Mouse (Mus musculus): ENCODE data around the gene Kank4. TPM values are rescaled to one million over a fixed set of nuclear protein-coding genes. Genes with fewer than 3 reads are reported as not detected.
"Not testable (repeated sequence)": the region's sequence is repeated elsewhere in the genome, so short reads cannot be mapped to it uniquely, and the experiment has no call there.

The Kank4 gene
- polyA plus RNA-seq, 1 experiment from 2014 or later, result 0.95 TPM

DNA sequence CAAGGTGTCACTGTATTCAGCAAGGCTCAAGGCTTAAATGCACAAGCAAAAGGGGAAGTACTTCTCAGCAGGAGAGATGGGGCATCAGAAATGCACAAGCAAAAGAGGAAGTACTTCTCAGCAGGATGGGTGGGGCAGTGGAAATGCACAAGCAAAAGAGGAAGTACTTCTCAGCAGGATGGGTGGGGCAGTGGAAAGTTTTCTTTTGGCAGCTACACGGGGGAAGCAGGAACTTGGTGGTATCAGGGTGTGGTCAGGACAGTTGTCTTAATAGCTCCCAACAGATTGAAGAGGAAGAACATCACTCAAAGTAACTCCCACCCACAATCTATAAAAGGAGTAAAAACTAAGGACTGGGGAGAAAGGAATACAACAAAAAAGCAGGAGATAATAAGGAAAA lies 33.1 kb upstream of the Kank4 start:
- ATAC-seq (ENCODE audit: low FRiP score); DNase-seq (ENCODE audit: low spot score); H3K4me1 ChIP-seq (replicated peaks; ENCODE audit: control insufficient read depth, insufficient read depth, low read length); H3K4me2 ChIP-seq (replicated peaks); H3K27ac ChIP-seq; H3K36me3 ChIP-seq (replicated peaks; ENCODE audit: control insufficient read depth, insufficient read depth); H3K27me3 ChIP-seq (ENCODE audit: control insufficient read depth, insufficient read depth, low read length); H3K9ac ChIP-seq; H3K4me3 ChIP-seq (replicated peaks; ENCODE audit: low read length); H3K9me3 ChIP-seq (ENCODE audit: control insufficient read depth, low read length): not testable (repeated sequence)
- 77% methylated on average over 1 of the region's 1 CpGs for WGBS

DNA sequence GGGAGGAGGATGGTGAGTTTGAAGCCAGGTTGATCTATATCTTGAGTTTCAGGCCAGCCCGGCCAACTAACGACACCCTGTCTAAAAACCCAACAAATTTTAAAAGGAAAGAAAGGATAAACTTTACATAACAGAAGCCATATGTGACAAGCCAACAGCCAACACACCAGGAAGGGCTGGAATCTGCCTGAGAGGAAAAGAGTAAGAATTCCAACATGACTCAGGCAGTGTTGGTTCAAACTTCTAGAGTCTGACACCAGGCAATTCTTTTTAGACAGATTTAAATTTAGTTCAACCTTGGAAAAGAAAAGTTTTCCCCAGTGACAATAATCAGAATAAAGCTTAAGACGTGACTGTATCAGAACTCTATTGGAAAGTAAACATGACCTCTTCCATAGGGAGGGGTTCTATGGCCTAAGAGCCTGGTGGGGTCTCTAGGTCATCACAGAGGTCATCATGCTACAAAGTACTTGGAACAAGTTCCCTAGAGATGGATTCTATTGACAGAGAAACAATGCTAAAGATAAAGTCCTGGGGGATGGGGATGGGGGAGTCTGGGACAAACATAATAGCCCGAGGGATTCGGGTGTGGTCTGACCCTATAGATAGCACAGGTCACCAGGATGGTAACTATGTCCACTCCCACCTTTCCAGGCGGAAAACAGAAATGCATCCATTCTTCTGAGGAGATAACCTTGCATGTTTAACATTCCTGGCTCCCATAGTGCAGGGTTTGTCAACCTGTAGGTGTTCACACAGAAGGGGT lies 30.0 kb upstream of the Kank4 start:
- ATAC-seq (ENCODE audit: low FRiP score) (no peak), DNase-seq (ENCODE audit: low spot score) (no peak)
- 79% methylated on average over 6 of the region's 6 CpGs for WGBS
- no peak overlapping the region for H3K9ac ChIP-seq
- no peaks in the 10 kb centered on the region for H3K4me1 ChIP-seq (replicated peaks; ENCODE audit: control insufficient read depth, insufficient read depth, low read length)
- no peak overlapping the region for H3K4me2 ChIP-seq (replicated peaks)
- H3K36me3 ChIP-seq (replicated peaks; ENCODE audit: control insufficient read depth, insufficient read depth), result no peaks in the 10 kb centered on the region
- no peaks in the 10 kb centered on the region for H3K9me3 ChIP-seq (ENCODE audit: control insufficient read depth, low read length)
- no peaks in the 10 kb centered on the region for H3K27me3 ChIP-seq (ENCODE audit: control insufficient read depth, insufficient read depth, low read length)
- no peak overlapping the region for H3K27ac ChIP-seq
- H3K4me3 ChIP-seq (replicated peaks; ENCODE audit: low read length), result no peak overlapping the region

DNA sequence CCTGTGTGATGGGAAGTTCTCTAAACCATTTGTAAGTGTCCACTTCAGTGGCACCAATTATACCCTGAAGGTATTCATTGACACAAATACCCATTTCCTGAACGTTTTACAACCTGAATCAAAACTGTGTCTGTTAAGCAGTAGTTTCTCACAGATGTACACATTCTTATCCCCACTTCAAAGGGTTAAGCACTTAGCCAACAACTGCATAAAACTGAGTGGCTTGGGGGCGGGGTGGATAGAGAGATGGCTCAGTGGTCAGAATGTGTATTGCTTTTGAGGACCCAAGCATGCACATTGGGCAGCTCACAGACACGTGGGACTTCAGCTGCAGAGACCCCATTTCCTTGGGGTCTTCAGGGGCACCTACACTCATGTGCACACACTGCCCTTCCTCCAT lies 29.1 kb upstream of the Kank4 start:
- ATAC-seq (ENCODE audit: low FRiP score), result no peak
- no peaks in the 10 kb centered on the region for H3K36me3 ChIP-seq (replicated peaks; ENCODE audit: control insufficient read depth, insufficient read depth)
- WGBS, result 52% methylated on average over 3 of the region's 3 CpGs
- no peak overlapping the region for H3K9ac ChIP-seq
- no peaks in the 10 kb centered on the region for H3K4me1 ChIP-seq (replicated peaks; ENCODE audit: control insufficient read depth, insufficient read depth, low read length)
- H3K9me3 ChIP-seq (ENCODE audit: control insufficient read depth, low read length), result no peaks in the 10 kb centered on the region
- no peak overlapping the region for H3K4me2 ChIP-seq (replicated peaks)
- H3K27me3 ChIP-seq (ENCODE audit: control insufficient read depth, insufficient read depth, low read length), result no peaks in the 10 kb centered on the region
- no peak for DNase-seq (ENCODE audit: low spot score)
- H3K4me3 ChIP-seq (replicated peaks; ENCODE audit: low read length), result no peak overlapping the region
- no peak overlapping the region for H3K27ac ChIP-seq

DNA sequence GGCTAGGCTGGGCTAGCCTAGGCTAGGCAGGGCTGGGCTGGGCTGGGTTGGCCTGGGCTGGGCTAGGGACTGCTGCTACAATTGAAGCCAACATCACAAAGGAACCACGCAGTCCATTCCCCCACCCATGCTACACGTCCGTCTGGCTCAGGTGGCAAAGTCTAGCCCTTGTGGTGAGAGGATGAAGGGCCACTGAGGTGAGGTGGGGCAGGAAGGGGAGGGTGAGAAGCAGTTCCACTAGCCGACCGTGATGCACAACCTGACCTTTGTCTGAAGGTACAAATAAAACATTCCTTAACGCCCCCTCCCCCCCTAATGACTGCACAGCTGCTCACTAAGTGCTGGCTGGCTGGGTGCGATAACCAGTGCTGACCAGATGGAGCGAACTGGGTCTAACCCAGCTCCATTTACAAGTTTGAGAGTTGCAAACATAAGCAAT lies 28.4 kb upstream of the Kank4 start:
- no peaks in the 10 kb centered on the region for H3K27me3 ChIP-seq (ENCODE audit: control insufficient read depth, insufficient read depth, low read length)
- no peaks in the 10 kb centered on the region for H3K4me1 ChIP-seq (replicated peaks; ENCODE audit: control insufficient read depth, insufficient read depth, low read length)
- H3K9me3 ChIP-seq (ENCODE audit: control insufficient read depth, low read length), result no peaks in the 10 kb centered on the region
- no peak overlapping the region for H3K4me2 ChIP-seq (replicated peaks)
- H3K4me3 ChIP-seq (replicated peaks; ENCODE audit: low read length), result no peak overlapping the region
- WGBS, result 79% methylated on average over 8 of the region's 8 CpGs
- no peaks in the 10 kb centered on the region for H3K36me3 ChIP-seq (replicated peaks; ENCODE audit: control insufficient read depth, insufficient read depth)
- ATAC-seq (ENCODE audit: low FRiP score), result no peak
- no peak overlapping the region for H3K9ac ChIP-seq
- no peak for DNase-seq (ENCODE audit: low spot score)
- no peak overlapping the region for H3K27ac ChIP-seq

DNA sequence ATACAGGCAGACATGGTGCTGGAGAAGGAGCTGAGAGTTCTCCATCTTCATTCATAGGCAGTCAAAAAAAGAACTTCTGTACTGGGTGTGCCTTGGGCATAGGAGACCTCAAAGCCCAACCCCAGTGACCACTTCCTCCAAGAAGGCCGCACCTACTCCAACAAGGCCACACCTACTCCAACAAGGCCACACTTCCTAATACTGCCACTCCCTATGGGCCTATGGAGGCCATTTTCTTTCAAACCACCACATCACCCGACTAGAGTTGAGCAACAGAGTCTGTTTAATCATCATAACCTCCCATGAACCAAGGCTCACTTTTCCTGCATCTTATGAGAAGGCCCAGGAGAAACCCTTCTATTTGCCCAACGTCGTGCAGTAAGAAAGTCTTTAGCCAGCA lies 27.9 kb upstream of the Kank4 start:
- H3K4me2 ChIP-seq (replicated peaks), result no peak overlapping the region
- no peak overlapping the region for H3K9ac ChIP-seq
- H3K36me3 ChIP-seq (replicated peaks; ENCODE audit: control insufficient read depth, insufficient read depth), result no peaks in the 10 kb centered on the region
- H3K4me1 ChIP-seq (replicated peaks; ENCODE audit: control insufficient read depth, insufficient read depth, low read length), result no peaks in the 10 kb centered on the region
- WGBS, result 95% methylated on average over 4 of the region's 4 CpGs
- no peaks in the 10 kb centered on the region for H3K27me3 ChIP-seq (ENCODE audit: control insufficient read depth, insufficient read depth, low read length)
- H3K9me3 ChIP-seq (ENCODE audit: control insufficient read depth, low read length), result no peaks in the 10 kb centered on the region
- no peak overlapping the region for H3K27ac ChIP-seq
- DNase-seq (ENCODE audit: low spot score), result no peak
- no peak overlapping the region for H3K4me3 ChIP-seq (replicated peaks; ENCODE audit: low read length)
- ATAC-seq (ENCODE audit: low FRiP score), result no peak

DNA sequence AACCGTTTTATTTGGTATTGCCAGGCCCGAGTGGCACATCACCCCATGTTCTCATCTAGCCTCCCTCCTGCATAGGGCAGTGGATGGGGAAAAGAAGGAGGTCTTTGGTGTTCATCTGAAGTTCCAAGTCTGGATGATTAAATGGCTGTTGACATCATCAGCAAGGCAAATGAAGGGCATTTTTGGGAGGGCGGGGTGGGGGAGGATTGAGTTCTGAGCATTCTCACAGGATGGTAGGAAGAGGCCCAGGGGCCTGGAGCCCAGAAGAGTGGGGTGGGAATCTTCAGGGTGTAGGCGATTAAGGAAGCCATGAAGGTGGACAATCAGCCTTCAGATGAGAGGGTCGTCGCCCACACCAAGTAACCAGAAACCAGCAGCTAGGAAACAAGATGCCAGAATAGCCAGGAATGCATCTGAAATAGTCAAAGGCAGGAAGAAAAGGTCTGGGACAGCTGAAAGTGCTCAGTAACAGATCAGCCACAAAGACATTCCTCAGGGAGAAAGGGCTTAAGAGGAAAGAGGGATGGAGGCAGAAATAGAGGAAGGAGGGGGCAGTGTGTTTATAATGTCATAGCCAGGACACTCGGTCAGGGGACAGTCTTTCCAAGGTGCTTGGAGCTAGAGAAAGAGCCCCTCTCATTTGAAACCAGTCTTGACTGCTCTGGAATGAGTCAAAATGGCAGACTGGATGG lies 26.7 kb upstream of the Kank4 start:
- ATAC-seq (ENCODE audit: low FRiP score) (no peak), DNase-seq (ENCODE audit: low spot score) (no peak)
- Histone ChIP-seq H3K36me3 (replicated peaks; ENCODE audit: control insufficient read depth, insufficient read depth) (no peaks in the 10 kb centered on the region), H3K4me2 (replicated peaks) (no peak overlapping the region), H3K27me3 (ENCODE audit: control insufficient read depth, insufficient read depth, low read length) (no peaks in the 10 kb centered on the region), H3K4me1 (replicated peaks; ENCODE audit: control insufficient read depth, insufficient read depth, low read length) (no peaks in the 10 kb centered on the region), H3K9ac (no peak overlapping the region), H3K9me3 (ENCODE audit: control insufficient read depth, low read length) (no peaks in the 10 kb centered on the region), H3K27ac (no peak overlapping the region), H3K4me3 (replicated peaks; ENCODE audit: low read length) (no peak overlapping the region)
- 82% methylated on average over 7 of the region's 7 CpGs for WGBS

DNA sequence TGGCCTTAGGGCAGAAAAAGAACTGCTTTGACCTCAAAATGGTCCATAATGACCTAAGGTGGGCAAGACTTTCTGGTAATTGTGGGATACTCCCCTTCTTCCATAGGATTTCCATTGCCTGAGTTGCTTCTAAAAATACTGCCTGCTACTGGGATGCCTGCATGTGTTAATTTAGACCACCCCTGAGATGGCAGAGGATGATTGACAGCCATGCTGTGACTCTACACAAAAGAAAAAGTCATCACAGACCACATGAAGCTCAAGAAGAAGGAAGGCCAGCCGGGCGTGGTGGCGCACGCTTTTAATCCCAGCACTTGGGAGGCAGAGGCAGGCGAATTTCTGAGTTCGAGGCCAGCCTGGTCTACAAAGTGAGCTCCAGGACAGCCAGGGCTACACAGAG lies 23.9 kb upstream of the Kank4 start:
- 66% methylated on average over 6 of the region's 6 CpGs for WGBS
- not testable (repeated sequence) for H3K36me3 ChIP-seq (replicated peaks; ENCODE audit: control insufficient read depth, insufficient read depth); H3K4me2 ChIP-seq (replicated peaks); ATAC-seq (ENCODE audit: low FRiP score); H3K4me1 ChIP-seq (replicated peaks; ENCODE audit: control insufficient read depth, insufficient read depth, low read length); H3K27me3 ChIP-seq (ENCODE audit: control insufficient read depth, insufficient read depth, low read length); H3K9me3 ChIP-seq (ENCODE audit: control insufficient read depth, low read length); DNase-seq (ENCODE audit: low spot score); H3K4me3 ChIP-seq (replicated peaks; ENCODE audit: low read length); H3K27ac ChIP-seq; H3K9ac ChIP-seq

DNA sequence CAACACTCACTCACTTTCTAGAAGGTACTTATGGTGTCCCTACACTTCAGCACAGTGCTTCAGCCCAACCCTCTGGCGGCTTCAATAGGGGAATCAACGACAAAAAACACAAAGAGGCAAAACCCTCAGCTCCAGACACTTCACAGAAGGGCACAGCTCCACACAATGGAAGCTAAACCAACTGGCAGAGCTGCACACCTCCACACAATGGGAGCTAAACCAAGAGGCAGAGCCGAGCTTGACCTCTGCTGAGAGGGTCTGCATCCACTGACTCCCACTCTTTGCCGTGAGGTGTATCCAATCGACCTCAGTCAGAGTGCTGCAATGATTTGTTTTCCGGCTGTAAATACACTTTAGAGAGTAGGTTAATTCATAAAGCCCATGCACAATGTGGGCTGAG lies 23.2 kb upstream of the Kank4 start:
- H3K9me3 ChIP-seq (ENCODE audit: control insufficient read depth, low read length), result no peaks in the 10 kb centered on the region
- no peaks in the 10 kb centered on the region for H3K36me3 ChIP-seq (replicated peaks; ENCODE audit: control insufficient read depth, insufficient read depth)
- no peak overlapping the region for H3K9ac ChIP-seq
- 14% methylated on average over 6 of the region's 6 CpGs for WGBS
- H3K4me3 ChIP-seq (replicated peaks; ENCODE audit: low read length), result no peak overlapping the region
- no peaks in the 10 kb centered on the region for H3K4me1 ChIP-seq (replicated peaks; ENCODE audit: control insufficient read depth, insufficient read depth, low read length)
- DNase-seq (ENCODE audit: low spot score) (no peak), ATAC-seq (ENCODE audit: low FRiP score) (no peak; the same call in 1 of the 2 replicates)
- H3K4me2 ChIP-seq (replicated peaks), result no peak overlapping the region
- no peak overlapping the region for H3K27ac ChIP-seq
- no peaks in the 10 kb centered on the region for H3K27me3 ChIP-seq (ENCODE audit: control insufficient read depth, insufficient read depth, low read length)

DNA sequence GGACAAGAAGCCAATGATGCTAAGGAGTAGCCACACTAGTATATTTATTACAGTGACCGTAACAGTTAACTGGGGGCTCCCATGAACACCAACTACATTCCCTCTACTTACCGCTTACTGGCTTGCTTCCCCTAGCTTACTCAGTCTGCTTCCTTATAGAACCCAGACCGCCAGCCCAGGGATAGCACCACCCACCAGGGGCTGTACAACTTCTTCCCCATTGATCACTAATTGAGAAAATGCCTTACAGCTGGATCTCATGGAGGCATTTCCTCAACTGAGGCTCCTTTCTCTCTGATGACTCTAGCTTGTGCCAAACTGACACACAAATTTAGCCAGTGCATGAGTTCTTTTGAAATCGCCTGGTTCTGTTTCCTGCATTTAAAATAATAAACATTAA lies 21.6 kb upstream of the Kank4 start:
- Histone ChIP-seq H3K4me2 (replicated peaks) (no peak overlapping the region), H3K36me3 (replicated peaks; ENCODE audit: control insufficient read depth, insufficient read depth) (no peaks in the 10 kb centered on the region), H3K9ac (no peak overlapping the region), H3K4me1 (replicated peaks; ENCODE audit: control insufficient read depth, insufficient read depth, low read length) (no peaks in the 10 kb centered on the region), H3K27ac (no peak overlapping the region), H3K9me3 (ENCODE audit: control insufficient read depth, low read length) (no peaks in the 10 kb centered on the region), H3K4me3 (replicated peaks; ENCODE audit: low read length) (no peak overlapping the region), H3K27me3 (ENCODE audit: control insufficient read depth, insufficient read depth, low read length) (no peaks in the 10 kb centered on the region)
- ATAC-seq (ENCODE audit: low FRiP score), result no peak
- DNase-seq (ENCODE audit: low spot score), result no peak
- WGBS, result 86% methylated on average over 4 of the region's 4 CpGs

Measured in hindbrain, embryonic 14.5 days (tissue).